Comparison of ENCODE assay signal across 8 mouse cellular contexts in the genomic region with DNA sequence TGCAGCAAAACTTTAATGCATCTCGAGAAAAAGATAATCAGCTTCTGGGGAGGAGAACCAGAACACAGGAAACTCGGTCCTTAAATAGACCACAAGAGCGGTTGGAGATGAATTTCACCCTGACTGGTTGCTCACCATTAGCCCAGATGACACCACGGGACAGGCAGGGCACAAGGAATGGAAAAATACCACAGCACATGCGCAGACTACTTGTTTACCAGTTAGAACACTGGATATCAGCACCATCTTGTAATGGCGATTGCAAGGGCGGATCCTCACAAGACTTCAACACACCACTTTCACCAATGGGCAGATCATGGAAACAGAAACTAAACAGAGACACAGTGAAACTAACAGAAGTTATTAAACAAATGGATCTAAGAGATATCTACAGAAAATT.
DNase-seq lines count a peak whose midpoint lies in the region; ATAC-seq lines count a peak whose summit lies in the region.
"Not testable (repeated sequence)": the region's sequence is repeated elsewhere in the genome, so short reads cannot be mapped to it uniquely, and the experiment has no call there.

No protein-coding gene starts in this region.

- H3K4me1 ChIP-seq in heart, embryonic 16.5 days (ENCODE audit: control insufficient read depth, insufficient read depth, low read length); liver, embryonic 11.5 days (replicated peaks; ENCODE audit: control insufficient read depth, insufficient read depth, low read length); lung, embryonic 16.5 days (replicated peaks; ENCODE audit: control insufficient read depth, insufficient read depth, low read length): not testable (repeated sequence)

- H3K4me3 ChIP-seq in heart, embryonic 16.5 days (ENCODE audit: low read length): peak overlapping the region; percentile 55
- H3K4me3 ChIP-seq in liver, embryonic 11.5 days (ENCODE audit: low read depth, low read length): not testable (repeated sequence)
- H3K4me3 ChIP-seq in lung, embryonic 16.5 days (ENCODE audit: low read length): peak overlapping the region; percentile 47

- ATAC-seq in heart, embryonic 16.5 days (replicated peaks; ENCODE audit: extremely low read depth, insufficient read depth, low FRiP score); liver, embryonic 11.5 days (replicated peaks; ENCODE audit: low FRiP score); lung, embryonic 16.5 days (ENCODE audit: low read depth): not testable (repeated sequence)

- not testable (repeated sequence) for H3K36me3 ChIP-seq in heart, embryonic 16.5 days (ENCODE audit: control insufficient read depth, insufficient read depth); liver, embryonic 11.5 days (ENCODE audit: control insufficient read depth, insufficient read depth, low read length); lung, embryonic 16.5 days (ENCODE audit: control insufficient read depth, insufficient read depth, low read length)

- not testable (repeated sequence) for H3K9ac ChIP-seq in heart, embryonic 16.5 days (ENCODE audit: low read length); liver, embryonic 11.5 days (ENCODE audit: low read depth, low read length)
- 0 out of 2 replicates have a peak overlapping the region, but pooled peaks have one; percentile 50 for H3K9ac ChIP-seq in lung, embryonic 16.5 days (ENCODE audit: low read length)

- not testable (repeated sequence) for H3K27me3 ChIP-seq in heart, embryonic 16.5 days (ENCODE audit: control insufficient read depth, insufficient read depth, low read length); liver, embryonic 11.5 days (replicated peaks; ENCODE audit: control insufficient read depth, insufficient read depth, low read length); lung, embryonic 16.5 days (ENCODE audit: control insufficient read depth, insufficient read depth, low read depth, low read length)

- peak overlapping the region; percentile 57 for H3K4me2 ChIP-seq in heart, embryonic 16.5 days (ENCODE audit: low read depth, low read length)
- peak overlapping the region; percentile 62 for H3K4me2 ChIP-seq in liver, embryonic 11.5 days
- peak overlapping the region; percentile 51 for H3K4me2 ChIP-seq in lung, embryonic 16.5 days (ENCODE audit: low read depth, low read length)

- 74% methylated on average over 7 of the region's 7 CpGs for WGBS in heart, embryonic 16.5 days
- WGBS in liver, embryonic 11.5 days: 74% methylated on average over 7 of the region's 7 CpGs
- 77% methylated on average over 7 of the region's 7 CpGs for WGBS in lung, embryonic 16.5 days

- H3K27ac ChIP-seq in heart, embryonic 16.5 days (ENCODE audit: low read length); liver, embryonic 11.5 days (ENCODE audit: low read depth, low read length); lung, embryonic 16.5 days (ENCODE audit: low read length): not testable (repeated sequence)

- not testable (repeated sequence) for H3K9me3 ChIP-seq in heart, embryonic 16.5 days (replicated peaks; ENCODE audit: control insufficient read depth, low read length); liver, embryonic 11.5 days (ENCODE audit: control insufficient read depth, low read length); lung, embryonic 16.5 days (ENCODE audit: control insufficient read depth, low read length)

- peak; percentile 67 for DNase-seq in CD4-positive, CD25-positive, alpha-beta regulatory T cell, adult 2 months (ENCODE audit: low read depth, low spot score)
- DNase-seq in adrenal gland, adult 2 months: peak; percentile 45
- peak; percentile 4 for DNase-seq in gastrocnemius, adult 18-20 months (ENCODE audit: low spot score)
- not testable (repeated sequence) for DNase-seq in liver, embryonic 11.5 days (ENCODE audit: low spot score)
- peak; percentile 35 for DNase-seq in spleen, adult 12 weeks (ENCODE audit: low spot score)
- peak; percentile 24 to 27 for DNase-seq in thymus, postnatal 36 days
